Mouse (Mus musculus) C2C12 (cell line): ENCODE measurements at regions not wholly inside any gene's neighbourhood (a gene's known extent, or its start where the extent isn't known, plus 50 kb on each side); places are given as distances from the start of the nearest gene placed in this dataset.

Source experiments
- H3K27me3 ChIP-seq: one replicate; pipeline ENCODE4 v1.6.1; 2011; ENCODE audit not compliant: control insufficient read depth, insufficient read depth, insufficient read length
- H3K36me3 ChIP-seq: one replicate; pipeline ENCODE4 v1.6.1; 2011; ENCODE audit not compliant: control insufficient read depth, insufficient read depth
- H3K4me3 ChIP-seq: one replicate; pipeline ENCODE4 v1.5.1; 2011; ENCODE audit warnings: mild to moderate bottlenecking, control low read depth; ENCODE audit not compliant: poor library complexity, insufficient read depth, severe bottlenecking
- H3K79me2 ChIP-seq: one replicate; pipeline ENCODE4 v1.6.1; 2011; ENCODE audit not compliant: control insufficient read depth, insufficient read depth
- H3K79me3 ChIP-seq: one replicate; pipeline ENCODE4 v1.6.1; 2011; ENCODE audit warnings: low read depth, control low read depth
- H3ac ChIP-seq: one replicate; pipeline ENCODE3; 2011; ENCODE audit warnings: low read depth; ENCODE audit not compliant: control insufficient read depth, insufficient read length
- CEBPB ChIP-seq: IDR thresholded peaks from one replicate; pipeline ENCODE4 v1.6.1; 2011; ENCODE audit warnings: low read depth, mild to moderate bottlenecking, control low read depth, moderate library complexity
- CTCF ChIP-seq: IDR thresholded peaks from one replicate; pipeline ENCODE4 v1.5.1; 2011; ENCODE audit not compliant: control insufficient read depth, insufficient read depth, insufficient read length
- FOSL1 ChIP-seq: IDR thresholded peaks from one replicate; pipeline ENCODE4 v1.8.0; 2011; ENCODE audit warnings: mild to moderate bottlenecking, low read length; ENCODE audit not compliant: poor library complexity, insufficient read depth, severe bottlenecking
- MAX ChIP-seq: IDR thresholded peaks from one replicate; pipeline ENCODE4 v1.6.1; 2011; ENCODE audit warnings: mild to moderate bottlenecking, control low read depth
- MYOD1 ChIP-seq: IDR thresholded peaks from one replicate; pipeline ENCODE4 v1.6.1; 2011; ENCODE audit warnings: low read depth; ENCODE audit not compliant: control insufficient read depth, insufficient read length
- MYOG ChIP-seq: IDR thresholded peaks from one replicate; pipeline ENCODE4 v1.6.1; 2011; ENCODE audit not compliant: control insufficient read depth, insufficient read length; ENCODE audit errors: extremely low read depth
- USF1 ChIP-seq: IDR thresholded peaks from one replicate; pipeline ENCODE4 v1.6.1; 2011; ENCODE audit warnings: low read depth, mild to moderate bottlenecking, control low read depth, moderate library complexity

DNA sequence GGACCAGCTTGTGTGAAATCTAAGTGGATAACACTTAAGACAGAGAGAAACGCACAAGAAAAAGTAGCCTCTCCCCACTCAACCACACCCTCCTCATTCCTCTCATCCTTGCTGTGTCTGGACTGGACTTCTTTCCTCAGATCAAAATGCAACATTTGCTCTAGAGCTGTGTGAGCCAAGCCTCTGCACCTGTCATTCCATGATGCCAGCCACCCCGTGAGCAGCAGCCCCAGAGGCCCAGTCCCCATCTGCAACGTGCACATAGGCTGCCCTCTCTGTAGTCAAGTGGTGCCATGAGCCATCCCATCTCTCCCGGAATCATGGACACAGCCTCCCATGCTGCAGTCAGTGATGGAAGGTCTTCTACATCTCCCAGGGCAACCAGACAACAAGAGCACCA, 55.1 kb upstream of the Gpc1 start:
- Histone ChIP-seq H3K79me2 (no peaks in the 10 kb centered on the region), H3K4me3 (no peak overlapping the region), H3K79me3 (no peaks in the 10 kb centered on the region), H3K36me3 (no peaks in the 10 kb centered on the region), H3ac (no peak overlapping the region), H3K27me3 (no peaks in the 10 kb centered on the region)
- TF ChIP-seq MYOD1 (peak; percentile 5), FOSL1 (no peak)

DNA sequence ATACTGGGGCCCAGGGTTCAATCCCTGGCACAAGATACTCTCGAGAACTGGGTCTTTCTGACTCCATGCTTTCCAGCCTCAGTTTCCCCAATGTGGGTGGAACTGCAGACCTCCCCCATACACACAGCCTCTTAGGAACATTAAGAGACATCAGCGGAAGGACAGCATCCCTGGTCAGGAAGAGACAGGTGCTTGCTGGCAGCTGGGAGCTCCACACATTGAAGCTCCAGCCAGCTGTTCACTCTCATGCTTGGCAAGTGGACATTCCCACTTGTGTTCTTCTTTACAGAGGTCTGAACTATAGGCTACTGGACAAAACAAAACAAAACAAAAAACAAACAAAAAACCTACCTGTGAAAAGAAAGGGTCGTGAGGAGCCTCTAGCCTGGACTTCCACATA, 55.5 kb upstream of the Gpc1 start:
- Histone ChIP-seq H3K4me3 (no peak overlapping the region), H3K79me3 (no peaks in the 10 kb centered on the region), H3K79me2 (no peaks in the 10 kb centered on the region), H3K36me3 (no peaks in the 10 kb centered on the region), H3K27me3 (no peaks in the 10 kb centered on the region), H3ac (no peak overlapping the region)
- TF ChIP-seq CTCF (no peak), CEBPB (no peak), MYOG (no peak), MAX (no peak), FOSL1 (no peak), USF1 (no peak), MYOD1 (no peak)

DNA sequence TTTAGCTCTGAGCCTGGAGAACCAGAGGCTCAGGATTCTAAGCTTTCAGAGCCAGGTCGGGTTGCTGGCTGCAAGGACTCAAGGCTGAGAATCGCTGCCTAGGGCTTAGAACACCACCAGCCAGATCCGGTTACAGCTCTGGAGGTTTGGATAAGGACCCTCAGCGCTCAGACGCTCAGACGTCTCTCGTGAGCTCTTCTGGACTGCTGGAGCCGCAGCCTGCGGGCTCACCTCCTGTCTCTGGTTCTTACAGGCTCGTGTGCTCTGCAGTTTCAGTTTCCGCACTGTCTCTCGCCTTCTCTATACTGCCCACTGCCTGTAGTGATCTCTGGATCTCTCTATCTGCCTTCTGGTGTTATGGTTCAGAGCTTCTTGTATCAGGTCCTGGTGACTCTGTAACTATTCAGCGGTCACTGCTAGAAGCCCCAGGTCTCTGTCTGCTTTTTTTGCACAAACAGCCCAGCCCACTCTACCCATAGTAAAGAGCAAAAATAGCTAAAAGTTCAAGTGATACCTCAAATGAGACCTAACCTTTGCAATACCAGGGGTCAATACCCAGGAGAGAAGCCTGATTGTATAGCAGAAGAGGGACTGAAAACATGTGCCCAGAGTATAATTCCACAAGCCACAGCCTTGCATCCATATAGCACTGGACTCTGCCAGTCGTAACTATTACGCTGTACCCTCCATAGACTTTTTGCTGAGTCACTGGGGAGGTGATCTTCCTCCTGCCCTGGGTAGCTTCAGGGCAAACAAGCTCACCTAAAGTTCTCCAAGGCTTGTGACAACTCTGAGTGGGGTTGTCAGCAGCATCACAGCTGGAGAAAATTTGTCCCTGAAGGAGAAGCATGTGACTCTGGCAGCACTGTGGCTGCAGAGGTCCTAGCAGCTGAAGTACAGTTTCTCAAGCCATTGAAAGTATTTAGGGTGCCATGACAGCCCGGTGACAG, 56.4 kb upstream of the Gpc1 start:
- Histone ChIP-seq H3K4me3 (no peak overlapping the region), H3K36me3 (no peaks in the 10 kb centered on the region), H3K79me3 (no peaks in the 10 kb centered on the region), H3K27me3 (no peaks in the 10 kb centered on the region), H3ac (peak overlapping the region; percentile 42), H3K79me2 (no peaks in the 10 kb centered on the region)
- TF ChIP-seq CEBPB (no peak), CTCF (no peak), MYOG (no peak), MAX (no peak), FOSL1 (no peak)

DNA sequence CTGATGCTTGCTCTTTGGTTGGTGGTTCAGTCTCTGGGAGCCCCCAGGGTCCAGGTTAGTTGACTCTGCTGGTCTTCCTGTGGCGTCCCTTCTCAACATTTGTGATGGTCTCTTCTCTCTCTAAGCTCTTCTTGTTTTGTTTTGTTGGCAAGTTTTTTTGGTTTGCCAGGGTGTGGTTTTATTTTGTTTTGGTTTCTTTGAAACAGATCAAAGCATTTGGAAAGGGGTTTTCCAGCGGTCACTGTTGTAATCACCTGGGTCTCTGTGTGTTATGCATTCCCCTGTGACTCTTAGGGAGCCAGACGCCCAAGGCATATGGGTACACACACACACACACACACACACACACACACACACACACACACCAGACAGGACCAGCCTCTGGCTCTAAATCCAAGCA, 57.4 kb upstream of the Gpc1 start:
- no peak overlapping the region for H3K4me3 ChIP-seq
- no peaks in the 10 kb centered on the region for H3K79me3 ChIP-seq
- TF ChIP-seq MYOD1 (no peak), MAX (no peak), USF1 (no peak), MYOG (no peak), CEBPB (no peak), FOSL1 (no peak), CTCF (no peak)
- no peaks in the 10 kb centered on the region for H3K79me2 ChIP-seq
- no peaks in the 10 kb centered on the region for H3K27me3 ChIP-seq
- H3K36me3 ChIP-seq: no peaks in the 10 kb centered on the region
- H3ac ChIP-seq: no peak overlapping the region

DNA sequence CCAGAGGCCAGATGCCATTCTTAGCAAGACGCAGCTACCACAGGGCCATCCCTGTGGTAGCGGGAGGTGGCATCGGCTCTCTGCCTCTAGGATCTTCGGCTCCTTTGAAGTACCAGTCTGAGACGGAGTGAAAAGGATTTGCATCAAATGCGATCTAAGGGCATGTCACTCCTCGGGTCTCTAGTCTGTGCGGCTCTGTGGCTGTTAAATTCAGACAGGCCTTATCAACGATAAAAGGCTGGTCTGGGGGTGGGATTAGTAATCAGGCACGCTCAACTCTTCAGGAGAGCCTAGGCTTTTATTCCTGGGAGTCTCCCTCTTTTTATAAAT, 58.7 kb upstream of the Gpc1 start:
- H3K79me3 ChIP-seq: no peaks in the 10 kb centered on the region
- no peaks in the 10 kb centered on the region for H3K79me2 ChIP-seq
- no peaks in the 10 kb centered on the region for H3K27me3 ChIP-seq
- no peaks in the 10 kb centered on the region for H3K36me3 ChIP-seq
- TF ChIP-seq USF1: no peak
- TF ChIP-seq CEBPB: no peak
- TF ChIP-seq CTCF: no peak
- no peak for TF ChIP-seq FOSL1
- no peak for TF ChIP-seq MYOD1
- no peak for TF ChIP-seq MAX
- no peak for TF ChIP-seq MYOG
- no peak overlapping the region for H3ac ChIP-seq
- H3K4me3 ChIP-seq: no peak overlapping the region

DNA sequence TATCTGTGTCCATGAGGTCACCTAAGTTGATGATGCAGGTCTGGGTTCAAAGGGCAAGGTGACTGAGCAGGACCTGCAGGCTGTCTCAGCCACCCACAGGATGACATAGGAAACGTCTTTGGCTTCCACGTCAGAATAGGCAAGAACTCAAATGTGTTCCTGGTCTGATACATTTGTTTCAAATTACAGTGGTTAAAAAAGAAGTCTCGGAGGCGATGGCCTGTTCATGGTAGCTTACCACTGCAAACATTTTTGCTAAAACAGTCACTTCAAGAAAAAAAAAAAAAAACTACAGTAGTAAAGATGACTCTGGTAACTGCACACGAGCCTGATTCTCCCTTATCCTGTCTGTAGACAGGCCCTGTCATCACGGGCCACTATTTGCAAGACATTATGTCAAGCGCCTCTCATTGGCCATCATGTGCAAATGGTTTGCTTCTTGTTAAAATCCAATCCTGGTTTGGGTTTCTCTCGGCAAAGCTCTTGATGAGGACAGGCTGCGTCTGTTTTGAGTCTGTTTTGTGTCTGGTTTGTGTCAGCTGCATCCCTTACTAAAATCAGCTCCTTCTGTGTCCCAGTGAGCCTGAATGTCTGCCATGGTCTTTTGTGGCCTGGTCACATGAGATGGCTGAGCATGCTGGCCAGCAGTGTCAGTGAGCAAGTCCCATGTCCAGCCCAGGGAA, 59.2 kb upstream of the Gpc1 start:
- TF ChIP-seq MYOD1 (no peak), MYOG (no peak)
- H3K79me2 ChIP-seq: no peaks in the 10 kb centered on the region
- no peaks in the 10 kb centered on the region for H3K27me3 ChIP-seq
- no peaks in the 10 kb centered on the region for H3K79me3 ChIP-seq
- no peak overlapping the region for H3ac ChIP-seq
- no peaks in the 10 kb centered on the region for H3K36me3 ChIP-seq
- no peak overlapping the region for H3K4me3 ChIP-seq
